Mouse (Mus musculus) kidney, adult 18-20 months (tissue): ENCODE data around the gene Inka2.

ENCODE experiments used
- DNase-seq: peaks from one replicate; pipeline ENCODE4 v3.0.0; 2021

Gene Inka2

DNA sequence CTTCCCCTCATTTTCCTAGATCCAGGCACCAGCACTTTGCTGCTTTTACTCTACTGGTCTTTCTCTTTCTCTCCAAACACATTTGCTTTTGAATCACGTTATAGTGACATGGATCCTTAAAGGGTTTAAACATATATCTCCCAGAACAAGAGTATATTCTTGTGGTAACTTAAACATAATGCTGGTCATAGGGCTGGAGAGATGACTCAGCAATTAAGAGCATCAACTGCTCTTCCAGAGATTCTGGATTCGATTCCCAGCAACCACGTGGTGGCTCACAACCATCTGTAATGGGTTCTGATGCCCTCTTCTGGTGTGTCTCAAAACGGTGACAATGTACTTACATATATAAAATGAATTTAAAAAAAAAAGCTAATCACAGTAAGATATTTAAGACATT is 28.0 kb downstream of the Inka2 start:
- no peak for DNase-seq

DNA sequence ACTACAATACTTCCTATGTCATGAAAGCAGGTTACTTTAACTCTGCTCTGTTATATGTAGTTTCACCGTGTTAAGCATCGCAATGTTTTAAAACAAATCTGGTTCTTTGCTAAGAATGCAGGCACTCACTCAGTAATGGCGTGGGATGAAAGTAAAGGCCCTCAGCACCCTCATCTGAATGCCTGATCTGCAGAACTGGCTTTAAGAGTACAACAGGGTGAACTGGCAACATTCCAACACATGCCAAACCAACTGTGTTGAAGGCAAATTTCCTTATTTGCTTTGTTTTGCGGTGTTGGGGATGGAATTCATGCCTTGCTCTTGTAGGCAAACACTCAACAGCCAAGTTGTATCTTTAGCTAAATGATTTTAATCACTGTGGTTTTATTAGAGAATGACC is 29.1 kb downstream of the Inka2 start:
- no peak for DNase-seq

DNA sequence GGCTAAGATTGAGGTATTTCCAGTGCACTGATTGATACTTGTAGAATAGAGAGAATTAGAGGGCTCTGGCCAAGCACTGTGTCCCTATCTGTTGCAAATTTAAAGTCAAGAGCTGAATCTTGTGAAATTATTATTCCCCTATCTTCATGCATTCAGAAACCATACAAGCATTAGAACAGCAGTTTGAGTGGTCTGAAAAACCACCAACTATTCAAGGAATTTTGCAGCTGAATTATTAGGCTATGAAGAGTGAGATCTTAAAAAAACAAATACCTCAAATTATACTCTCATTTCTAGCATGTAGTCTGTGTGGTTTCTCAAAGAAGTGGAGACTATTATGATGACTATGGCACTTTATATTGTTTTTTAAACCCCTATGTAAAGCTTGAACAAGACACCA is 30.9 kb downstream of the Inka2 start:
- no peak for DNase-seq

DNA sequence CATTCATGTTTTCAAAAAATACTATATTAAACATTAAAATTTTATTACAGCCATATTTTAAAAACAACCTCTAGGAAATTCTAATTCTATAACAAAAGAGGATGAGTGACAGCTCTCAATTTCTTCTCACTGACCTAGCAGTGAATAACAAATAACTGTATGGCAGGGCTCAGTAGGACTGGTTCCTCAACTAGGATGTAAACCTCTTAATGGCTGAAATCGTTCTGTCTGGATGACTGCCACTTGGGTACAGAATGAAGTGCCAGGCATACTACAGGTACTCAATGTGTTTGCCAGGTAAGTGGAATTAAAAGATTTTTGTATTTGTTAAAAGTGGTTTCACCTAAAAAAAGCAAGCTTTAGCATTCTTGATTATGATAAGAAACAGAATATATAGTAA is 31.7 kb downstream of the Inka2 start:
- no peak for DNase-seq

DNA sequence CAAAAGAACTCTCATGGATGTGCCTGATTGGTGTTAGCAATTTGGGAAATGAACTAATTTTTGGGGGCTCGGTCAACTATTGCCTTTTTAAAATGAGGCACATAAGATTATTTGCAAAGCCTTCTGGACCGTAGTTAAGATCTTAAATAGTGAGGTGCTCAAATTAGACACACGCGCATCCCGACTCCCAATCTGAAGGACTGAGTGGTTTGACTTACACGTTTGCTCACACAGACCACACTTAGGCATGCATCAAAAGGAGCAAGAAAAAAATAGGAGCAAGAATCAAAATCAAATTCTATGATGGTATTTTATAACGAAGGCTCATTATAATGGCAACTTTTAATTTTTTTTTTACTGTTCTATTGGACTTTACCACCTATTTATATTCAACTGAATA is 32.7 kb downstream of the Inka2 start:
- no peak for DNase-seq

DNA sequence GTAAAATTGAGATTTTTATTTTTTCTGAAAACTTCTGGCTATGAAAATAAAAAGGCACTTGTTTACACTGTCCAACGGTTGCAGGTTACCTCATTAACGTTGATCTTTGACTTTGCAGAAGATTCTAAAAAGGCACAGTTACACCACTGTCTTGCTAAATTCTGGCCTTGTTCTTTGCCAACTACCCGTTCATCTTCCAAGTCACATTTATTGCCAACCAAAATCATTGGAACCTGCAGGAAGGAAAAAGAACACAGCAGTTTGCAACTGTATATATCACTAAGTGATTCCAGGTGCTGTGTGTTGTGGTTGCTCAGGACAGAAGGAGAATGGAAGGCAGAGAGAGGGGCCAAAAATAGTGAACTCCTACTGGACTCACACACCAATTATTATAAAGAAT is 33.3 kb downstream of the Inka2 start:
- no peak for DNase-seq

DNA sequence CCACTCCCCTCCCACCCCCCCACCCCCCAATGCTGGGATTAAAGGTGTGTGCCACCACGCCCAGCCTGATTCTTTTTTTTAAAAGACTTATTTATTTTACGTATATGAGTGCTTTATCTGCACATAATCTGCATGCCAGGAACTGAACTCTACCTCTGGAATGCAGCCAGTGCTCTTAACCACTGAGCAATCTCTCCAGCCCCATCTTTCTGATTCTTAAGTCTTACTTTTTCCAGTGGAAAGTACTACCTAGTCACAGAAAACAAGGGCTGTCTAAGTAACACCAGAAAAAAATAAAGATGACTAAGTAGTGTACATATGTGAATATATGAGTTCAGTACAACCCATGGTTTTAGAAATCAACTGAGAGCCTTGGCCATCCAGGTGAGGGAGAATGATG is 42.1 kb downstream of the Inka2 start:
- DNase-seq = no peak

DNA sequence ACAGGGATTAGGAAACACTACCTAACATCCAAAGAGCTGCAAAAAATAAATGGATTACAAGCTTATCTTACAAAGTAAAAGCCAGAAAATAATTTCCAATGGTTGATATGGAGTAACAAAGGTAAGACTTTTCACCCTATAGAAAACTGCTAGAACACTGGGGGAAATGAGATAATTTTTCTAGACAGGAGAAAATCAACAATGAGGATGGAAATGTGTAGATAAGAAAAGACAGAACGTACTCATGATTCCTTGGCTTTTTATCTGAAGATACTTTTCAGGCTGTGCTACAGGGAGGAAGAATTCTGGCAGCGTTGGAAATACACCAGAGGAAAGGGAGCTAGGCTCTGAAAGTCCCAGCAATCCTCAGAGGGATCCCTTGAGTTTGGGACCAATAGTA is 46.4 kb downstream of the Inka2 start:
- no peak for DNase-seq

DNA sequence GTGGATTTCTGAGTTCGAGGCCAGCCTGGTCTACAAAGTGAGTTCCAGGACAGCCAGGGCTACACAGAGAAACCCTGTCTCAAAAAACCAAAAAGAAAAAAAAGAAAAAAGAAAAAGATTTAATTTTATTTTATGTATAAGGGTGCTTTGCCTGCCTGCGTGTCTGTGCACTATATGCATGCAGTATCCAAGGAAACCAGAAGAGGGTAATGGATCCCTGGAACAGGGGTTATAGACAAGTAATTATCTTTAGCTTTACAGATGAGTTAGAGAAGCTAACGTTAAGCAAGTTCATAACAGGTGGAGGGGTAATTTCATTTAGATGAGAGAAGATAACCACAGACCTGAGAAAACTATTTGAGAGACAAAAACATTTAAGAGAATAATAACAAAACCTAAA is 49.8 kb downstream of the Inka2 start:
- no peak for DNase-seq

DNA sequence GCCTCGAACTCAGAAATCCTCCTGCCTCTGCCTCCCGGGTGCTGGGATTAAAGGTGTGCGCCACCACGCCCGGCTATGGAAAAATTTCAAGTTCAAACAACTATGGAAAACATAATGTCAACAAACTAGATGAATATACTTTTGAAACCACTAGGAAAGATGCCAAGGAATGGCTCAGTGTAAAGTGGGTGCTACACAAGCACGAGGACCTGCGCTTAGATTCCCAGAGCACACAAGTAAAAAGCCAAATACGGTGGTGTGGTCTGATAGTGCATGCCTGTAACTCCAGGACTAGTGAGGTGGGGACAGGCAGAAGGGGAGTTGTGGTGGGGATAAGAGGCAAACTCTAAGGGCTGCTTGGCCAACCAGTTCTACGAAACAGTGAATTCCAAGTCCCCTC is 50.7 kb downstream of the Inka2 start:
- DNase-seq = no peak

DNA sequence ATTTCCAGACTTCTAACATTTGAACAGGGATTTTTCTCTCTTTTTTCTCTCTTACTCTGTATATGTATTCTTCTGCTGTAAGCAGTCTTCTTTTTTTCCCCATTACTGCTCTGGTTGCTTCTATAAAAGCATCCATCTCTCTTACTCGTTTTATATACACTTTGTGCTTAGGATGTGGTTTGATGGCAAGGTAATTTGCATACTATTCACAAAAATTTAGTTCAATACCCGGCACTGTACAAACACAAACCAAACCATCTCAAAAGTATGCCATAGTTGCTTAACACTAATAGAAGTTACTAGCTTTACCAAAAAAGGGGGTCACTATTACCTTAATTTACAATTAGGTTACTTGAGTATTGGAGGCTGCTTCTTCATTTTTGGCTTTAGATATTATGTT is 52.1 kb downstream of the Inka2 start:
- DNase-seq = no peak

DNA sequence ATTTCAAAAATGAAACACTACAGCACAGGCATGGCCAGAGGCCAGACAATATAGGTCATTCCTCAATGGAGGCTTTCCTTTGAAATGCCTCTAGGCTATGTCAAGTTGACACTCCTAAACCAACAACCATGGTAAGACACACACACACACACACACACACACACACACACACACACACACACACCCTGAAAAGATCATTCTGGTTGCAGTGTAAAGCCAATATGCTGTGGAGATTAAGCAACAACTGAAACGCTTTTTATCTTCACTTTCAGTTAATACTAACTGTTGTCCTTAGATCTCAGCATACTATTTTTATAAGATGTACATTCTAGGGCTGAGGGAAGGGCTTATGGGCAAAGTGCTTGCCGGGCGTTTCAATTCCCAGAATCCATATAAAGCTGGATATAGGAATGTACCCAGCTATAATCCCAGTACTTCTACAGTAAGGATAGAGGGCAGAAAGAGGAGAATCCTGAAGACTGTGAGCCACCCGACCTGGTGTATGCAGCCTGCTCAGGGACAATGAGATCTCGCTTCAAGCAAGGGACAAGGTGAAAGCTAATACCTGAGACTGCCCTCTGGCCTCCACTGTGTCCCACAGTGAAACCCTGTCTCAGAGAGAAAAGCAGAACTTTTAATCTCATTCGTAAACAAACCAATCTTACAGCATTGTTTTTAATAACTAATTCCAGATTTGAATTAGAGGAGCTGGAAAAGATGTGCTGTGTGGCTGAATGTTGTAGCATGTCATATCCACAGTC is 53.1 kb downstream of the Inka2 start:
- DNase-seq = no peak

DNA sequence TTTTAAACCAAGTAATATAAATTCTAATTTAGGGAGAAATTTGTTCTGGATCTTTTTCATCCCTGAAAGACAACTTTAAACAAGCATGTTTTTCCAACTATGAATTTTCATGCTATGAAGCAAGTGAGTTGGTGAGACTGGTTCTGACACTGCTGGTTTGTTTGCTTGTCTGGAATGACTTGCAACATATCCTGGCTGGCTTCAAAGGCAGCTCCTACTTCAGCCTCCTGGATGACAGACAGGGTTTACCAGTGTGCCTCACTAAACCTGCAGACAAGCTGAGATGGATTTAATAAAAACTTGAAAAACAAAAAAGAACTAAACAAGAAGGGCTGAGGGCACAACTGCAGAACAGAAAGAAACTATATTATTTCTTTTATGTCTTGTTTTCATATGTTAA is 53.7 kb downstream of the Inka2 start:
- DNase-seq = no peak

DNA sequence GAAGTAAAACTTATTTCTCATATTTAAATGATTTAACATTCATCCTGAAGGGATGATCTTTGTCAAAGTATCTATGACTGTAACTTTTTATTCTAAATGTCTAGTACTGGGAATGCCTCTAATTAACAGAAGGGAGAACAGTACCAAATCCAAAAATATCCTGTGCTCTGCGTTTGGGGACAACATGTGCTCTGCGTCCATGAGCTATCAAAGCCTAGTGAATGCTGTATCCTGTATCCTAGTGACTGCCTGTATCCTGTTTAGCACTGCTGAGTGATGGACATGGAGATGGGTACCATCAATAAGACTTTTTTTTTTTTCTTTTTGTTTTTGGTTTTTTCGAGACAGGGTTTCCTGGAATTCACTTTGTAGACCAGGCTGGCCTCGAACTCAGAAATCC is 54.3 kb downstream of the Inka2 start:
- DNase-seq = no peak

DNA sequence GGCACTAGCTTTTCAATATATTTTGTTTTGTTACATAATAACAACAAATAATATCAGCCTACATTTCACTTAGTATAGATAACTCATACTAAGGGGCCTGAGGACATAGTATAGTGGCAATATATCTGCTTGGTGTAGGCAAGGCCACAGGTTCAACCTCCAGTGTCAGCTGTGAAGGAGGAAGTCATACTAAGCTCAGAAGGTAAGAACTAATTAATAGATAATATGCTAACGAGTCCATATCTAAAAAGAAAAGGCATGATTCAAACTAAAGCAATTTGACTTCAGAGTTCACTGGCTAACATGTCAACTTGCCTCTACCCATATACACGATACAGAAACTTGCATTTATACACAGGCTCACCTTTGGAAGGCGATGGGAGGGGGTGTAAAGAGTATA is 55.7 kb downstream of the Inka2 start:
- no peak for DNase-seq

DNA sequence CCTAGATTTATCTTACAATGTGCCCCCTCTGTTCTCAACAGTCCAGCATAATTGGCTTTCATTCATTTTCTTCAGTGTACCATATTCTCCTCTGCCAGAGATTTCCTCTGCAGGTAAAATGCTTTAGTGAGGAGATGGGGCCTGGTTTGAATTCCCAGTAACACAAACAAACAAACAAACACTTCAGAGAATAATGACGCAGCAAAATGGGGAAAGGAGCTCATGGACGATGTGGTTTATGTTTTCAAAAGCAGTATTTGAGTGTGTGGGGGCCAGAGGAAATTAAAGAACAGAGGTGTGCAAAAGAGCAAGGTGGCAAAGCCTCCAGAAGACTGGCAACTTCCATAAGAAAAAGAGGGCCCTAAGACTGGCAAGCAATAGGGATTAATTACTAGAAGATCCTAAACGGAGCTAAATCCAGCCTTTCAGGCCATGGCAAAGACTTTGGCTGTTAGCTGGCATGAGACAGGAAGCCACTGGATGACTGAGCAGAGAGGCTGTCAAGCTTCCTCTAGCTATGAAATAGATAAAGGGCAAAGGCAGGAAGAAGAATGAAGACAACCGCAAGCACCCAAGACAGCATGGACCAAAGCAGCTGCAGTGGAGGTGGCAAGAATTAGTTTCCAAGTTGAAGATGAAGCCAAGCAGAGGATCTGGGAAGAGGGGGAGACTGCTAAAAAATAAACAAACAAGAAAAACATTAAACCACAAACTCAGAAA is 58.9 kb downstream of the Inka2 start:
- no peak for DNase-seq

DNA sequence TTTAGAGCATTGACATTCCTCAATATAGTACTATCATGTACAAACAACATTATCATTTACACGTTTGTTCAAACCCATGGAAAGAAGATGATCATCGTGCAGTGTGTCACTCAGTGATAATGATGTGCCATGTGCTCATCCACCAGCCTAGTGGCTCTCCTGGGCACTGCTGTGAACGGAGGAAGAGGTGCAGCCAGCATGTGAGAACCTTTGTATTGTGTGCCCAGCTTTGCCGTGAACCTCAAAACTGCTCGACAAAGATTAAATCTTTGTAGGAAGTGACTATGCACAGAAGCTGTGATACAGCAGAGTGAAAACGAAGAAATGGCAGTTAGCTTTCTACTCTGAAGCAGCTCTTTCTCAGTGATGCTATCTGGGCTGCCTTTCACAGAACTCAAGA is 64.1 kb downstream of the Inka2 start:
- no peak for DNase-seq

DNA sequence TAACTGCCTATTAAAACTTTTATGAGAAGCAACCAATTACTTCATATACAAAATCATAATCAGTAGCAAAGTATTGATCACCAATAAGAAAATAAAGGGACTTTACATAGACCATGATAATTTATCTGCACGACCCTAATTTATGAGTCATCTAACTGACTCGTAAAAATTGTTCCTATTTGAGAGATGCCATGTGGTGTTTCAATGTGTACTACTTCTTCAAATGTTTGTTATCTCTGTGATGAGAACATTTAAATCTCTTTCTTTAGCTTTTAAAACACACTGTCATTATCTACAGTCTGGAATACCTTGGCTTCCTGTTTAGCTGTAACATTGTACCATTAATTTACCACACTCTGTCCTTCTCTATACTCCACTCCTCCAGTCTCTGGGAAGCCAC is 65.0 kb downstream of the Inka2 start:
- DNase-seq = no peak
